31 mouse cellular contexts compared by ENCODE assay signal in genomic region chr2:69132488-69133040, GRCm38 (mm10). TPM values are rescaled to one million over a fixed set of nuclear protein-coding genes. Genes with fewer than 3 reads are reported as not detected.
DNase-seq lines count a peak whose midpoint lies in the region; ATAC-seq lines count a peak whose summit lies in the region.
"Had no signal": no experiment of that assay in that cellular context is flagged by ENCODE, and none has a peak within 500 bp of the region (broad histone marks: within the 10 kb centered on the region; RNA-seq: fewer than 3 reads in every experiment).

No protein-coding gene starts in this region.

- H3K4me3 ChIP-seq in midbrain, embryonic 10.5 days: no peak overlapping the region
- H3K4me3 ChIP-seq in midbrain, embryonic 11.5 days (ENCODE audit: low read depth, low read length): no peak overlapping the region
- H3K4me3 ChIP-seq in liver, embryonic 15.5 days (replicated peaks): no peak overlapping the region
- H3K4me3 ChIP-seq: embryonic facial prominence, embryonic 12.5 days; forebrain, embryonic 15.5 days; heart, embryonic 13.5 days; hindbrain, embryonic 10.5 days; hindbrain, embryonic 15.5 days; limb, embryonic 12.5 days; megakaryocyte, embryonic 14.5 days had no signal

- peak; percentile 57 for DNase-seq in heart, adult 11 months
- DNase-seq in heart, adult 8-10 months (ENCODE audit: low spot score): no peak
- no peak for DNase-seq in midbrain, embryonic 10.5 days (ENCODE audit: low spot score)
- no peak for DNase-seq in midbrain, embryonic 11.5 days (ENCODE audit: low spot score, missing footprints)
- DNase-seq in ZHBTc4 (ENCODE audit: low read depth, low spot score): peak; percentile 28
- DNase-seq in cerebellum, adult 11-12 months: no peak
- no peak for DNase-seq in right cerebral cortex, postnatal 4 days
- DNase-seq: cerebellum, adult 8-10 months; cerebellum, postnatal 36 days; embryo, embryonic 11 days; gastrocnemius, postnatal 25 days; heart, adult 18-20 months; heart, postnatal 10 days; kidney, adult 2 months; kidney, postnatal 10 days; layer of hippocampus, adult 9-11 months; lung, adult 18-20 months; lung, postnatal 4 days; midbrain, embryonic 14.5 days had no signal

- no peak overlapping the region for H3K9ac ChIP-seq in midbrain, embryonic 11.5 days (ENCODE audit: low read length)
- H3K9ac ChIP-seq in liver, embryonic 15.5 days: no peak overlapping the region
- H3K9ac ChIP-seq: embryonic facial prominence, embryonic 12.5 days; forebrain, embryonic 15.5 days; heart, embryonic 13.5 days; hindbrain, embryonic 15.5 days; limb, embryonic 12.5 days had no signal

- peak overlapping the region; percentile 17; the same call in 1 of the 2 replicates for H3K27ac ChIP-seq in midbrain, embryonic 10.5 days (replicated peaks)
- no peak overlapping the region for H3K27ac ChIP-seq in midbrain, embryonic 11.5 days (ENCODE audit: low read depth, low read length)
- peak overlapping the region; percentile 6; the same call in 1 of the 2 replicates for H3K27ac ChIP-seq in liver, embryonic 15.5 days (replicated peaks)
- H3K27ac ChIP-seq: embryonic facial prominence, embryonic 12.5 days; forebrain, embryonic 15.5 days; heart, embryonic 13.5 days; hindbrain, embryonic 15.5 days; limb, embryonic 12.5 days had no signal

- WGBS in midbrain, embryonic 10.5 days: 44% methylated on average over 5 of the region's 5 CpGs
- 37% methylated on average over 5 of the region's 5 CpGs for WGBS in midbrain, embryonic 11.5 days
- 49% methylated on average over 5 of the region's 5 CpGs for WGBS in liver, embryonic 15.5 days (ENCODE audit: insufficient replicate concordance)

- peaks cover 43% of the 10 kb centered on the region for H3K4me1 ChIP-seq in midbrain, embryonic 10.5 days
- peaks cover 8% of the 10 kb centered on the region; the same call in 1 of the 2 replicates for H3K4me1 ChIP-seq in midbrain, embryonic 11.5 days (ENCODE audit: control insufficient read depth, insufficient read depth, low read length)
- peaks cover 15% of the 10 kb centered on the region for H3K4me1 ChIP-seq in liver, embryonic 15.5 days (replicated peaks)
- H3K4me1 ChIP-seq: forebrain, embryonic 15.5 days had no signal

- no peaks in the 10 kb centered on the region for H3K9me3 ChIP-seq in midbrain, embryonic 10.5 days (replicated peaks)
- H3K9me3 ChIP-seq in midbrain, embryonic 11.5 days (ENCODE audit: control insufficient read depth, low read length): no peaks in the 10 kb centered on the region
- no peaks in the 10 kb centered on the region for H3K9me3 ChIP-seq in liver, embryonic 15.5 days (replicated peaks)
- H3K9me3 ChIP-seq: embryonic facial prominence, embryonic 12.5 days; forebrain, embryonic 15.5 days; heart, embryonic 13.5 days; hindbrain, embryonic 10.5 days; hindbrain, embryonic 15.5 days; limb, embryonic 12.5 days; megakaryocyte, embryonic 14.5 days had no signal

- no peak overlapping the region for H3K4me2 ChIP-seq in midbrain, embryonic 11.5 days
- H3K4me2 ChIP-seq in liver, embryonic 15.5 days: peak overlapping the region; percentile 27; the same call in 1 of the 2 replicates
- H3K4me2 ChIP-seq: embryonic facial prominence, embryonic 12.5 days; forebrain, embryonic 15.5 days; heart, embryonic 13.5 days; hindbrain, embryonic 15.5 days; limb, embryonic 12.5 days had no signal

- H3K36me3 ChIP-seq in midbrain, embryonic 10.5 days: no peaks in the 10 kb centered on the region
- no peaks in the 10 kb centered on the region for H3K36me3 ChIP-seq in midbrain, embryonic 11.5 days (ENCODE audit: control insufficient read depth, insufficient read depth, low read length)
- H3K36me3 ChIP-seq in liver, embryonic 15.5 days (replicated peaks): no peaks in the 10 kb centered on the region
- H3K36me3 ChIP-seq: embryonic facial prominence, embryonic 12.5 days; forebrain, embryonic 15.5 days; heart, embryonic 13.5 days; hindbrain, embryonic 10.5 days; hindbrain, embryonic 15.5 days; limb, embryonic 12.5 days had no signal

- H3K27me3 ChIP-seq in midbrain, embryonic 10.5 days (ENCODE audit: low read depth, poor library complexity, severe bottlenecking): no peaks in the 10 kb centered on the region
- H3K27me3 ChIP-seq in midbrain, embryonic 11.5 days (ENCODE audit: control insufficient read depth, insufficient read depth, low read length): no peaks in the 10 kb centered on the region
- H3K27me3 ChIP-seq in liver, embryonic 15.5 days: no peaks in the 10 kb centered on the region
- H3K27me3 ChIP-seq: embryonic facial prominence, embryonic 12.5 days; forebrain, embryonic 15.5 days; heart, embryonic 13.5 days; hindbrain, embryonic 15.5 days; limb, embryonic 12.5 days; Patski had no signal

- no peak for ATAC-seq in midbrain, embryonic 11.5 days (ENCODE audit: low FRiP score)
- ATAC-seq in liver, embryonic 15.5 days (ENCODE audit: insufficient read depth): no peak
- ATAC-seq: forebrain, embryonic 15.5 days; inflammation-experienced regulatory T-cells, adult 6 months; lung, postnatal 0 days; Patski had no signal

RNA-seq across cellular contexts. Expression of gene Nostrin, which starts 3.0 kb away (rescaled TPM):
- total RNA-seq in heart, adult 8-10 months (2022): 1 to 10 TPM; 3.7 to 4.8 (median 4.2) TPM
- polyA plus RNA-seq in midbrain, embryonic 10.5 days (2016; fragmentation: Nextera tagmentation; extraction: Ambion mirVana): 0.84 and 0.87 TPM in 2 replicates
- 0.77 and 1.2 TPM in 2 replicates for polyA plus RNA-seq in midbrain, embryonic 11.5 days (2014; fragmentation: Nextera tagmentation; extraction: Ambion mirVana)
- 7.3 and 7.4 TPM in 2 replicates for polyA plus RNA-seq in liver, embryonic 15.5 days (2015; fragmentation: Nextera tagmentation; extraction: Ambion mirVana)
- total RNA-seq: MEL had no signal

Comparison
In these comparisons a context has a peak if more than half of its experiments do, and no peak if none do; other contexts are left out.
1. DNase-seq: peak in heart, adult 11 months (single experiment) and ZHBTc4 (single experiment); none in heart, adult 8-10 months (single experiment), midbrain, embryonic 10.5 days (single experiment), midbrain, embryonic 11.5 days (single experiment), cerebellum, adult 11-12 months (single experiment) and right cerebral cortex, postnatal 4 days (single experiment).